Mouse (Mus musculus) yolk sac, embryonic 10.5 days (tissue): ENCODE measurements at regions not wholly inside any gene's neighbourhood (a gene's known extent, or its start where the extent isn't known, plus 50 kb on each side); places are given as distances from the start of the nearest gene placed in this dataset.

Experiments
- DNase-seq: peaks from one replicate; pipeline ENCODE4 v3.0.0-alpha.2; 2017; ENCODE audit warnings: low spot score

GRCm38 (mm10) chrX:72330323-72330722, 55.7 kb upstream of the Gabre start:
- peak; percentile 4 for DNase-seq

GRCm38 (mm10) chrX:72328822-72329221, 54.2 kb upstream of the Gabre start:
- no peak for DNase-seq
